Mouse (Mus musculus) neural tube, embryonic 12.5 days (tissue): ENCODE measurements around the gene Gkn1. TPM values are rescaled to one million over a fixed set of nuclear protein-coding genes. Genes with fewer than 3 reads are reported as not detected.

Experiments
- ATAC-seq: fragments of 200-750 bp; cut with Nextera tagmentation; 2 replicates; pipeline ENCODE4 v1.8.0; 2017; ENCODE audit warnings: low read depth, mild to moderate bottlenecking, moderate TSS enrichment, moderate library complexity; ENCODE audit not compliant: low FRiP score
- H3K27ac ChIP-seq: fragments of 300-500 bp; sonication (generic); 2 replicates; pipeline ENCODE4 v1.5.1; 2016
- H3K27me3 ChIP-seq: fragments of 300-500 bp; sonication (generic); replicated peaks from 2 replicates; pipeline ENCODE4 v1.6.1; 2016; ENCODE audit warnings: mild to moderate bottlenecking
- H3K36me3 ChIP-seq: fragments of 300-500 bp; sonication (generic); 2 replicates; pipeline ENCODE4 v1.6.1; 2016; ENCODE audit warnings: mild to moderate bottlenecking
- H3K4me1 ChIP-seq: fragments of 300-500 bp; sonication (generic); 2 replicates; pipeline ENCODE4 v1.6.1; 2016
- H3K4me2 ChIP-seq: fragments of 300-500 bp; sonication (generic); replicated peaks from 2 replicates; pipeline ENCODE4 v1.6.1; 2016; ENCODE audit warnings: mild to moderate bottlenecking
- H3K4me3 ChIP-seq: fragments of 300-500 bp; sonication (generic); 2 replicates; pipeline ENCODE4 v1.5.1; 2016
- H3K9ac ChIP-seq: fragments of 300-500 bp; sonication (generic); 2 replicates; pipeline ENCODE4 v1.6.1; 2016; ENCODE audit warnings: mild to moderate bottlenecking
- H3K9me3 ChIP-seq: fragments of 300-500 bp; sonication (generic); 2 replicates; pipeline ENCODE4 v1.6.1; 2016; ENCODE audit warnings: mild to moderate bottlenecking
- WGBS: fragments of 180-500 bp; shearing (Covaris S2); methylation state at CpG from one replicate; pipeline ENCODE4 v1.1.7; 2016; 5-methylcytosine and 5-hydroxymethylcytosine counted together
- polyA plus RNA-seq: library from polyadenylated mRNA; unstranded; fragments of >200 nt; fragmentation: Nextera tagmentation; extraction: Ambion mirVana; gene quantifications from 2 replicates; pipeline ENCODE4 v1.2.1, GENCODE M21; 2016

Gene Gkn1
- polyA plus RNA-seq, 1 experiment from 2014 or later: not detected

DNA sequence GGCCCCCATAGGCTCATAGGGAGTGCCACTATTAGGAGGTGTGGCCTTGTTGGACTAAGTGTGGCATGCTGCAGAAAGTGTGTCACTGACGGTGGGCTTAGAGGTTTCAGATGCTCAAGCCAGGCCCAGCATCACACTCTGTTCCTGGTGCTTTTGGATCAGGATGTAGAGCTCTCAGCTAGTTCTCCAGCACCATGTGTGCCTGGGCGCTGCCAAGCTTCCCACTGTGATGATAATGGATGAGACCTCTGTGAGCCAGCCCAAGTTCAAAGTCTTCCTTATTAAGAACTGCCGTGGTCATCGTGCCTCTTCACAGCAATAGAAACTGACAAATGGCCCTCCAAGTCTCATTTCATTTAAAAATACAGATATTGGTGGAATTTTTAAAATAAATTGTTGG is 38.0 kb downstream of the Gkn1 start:
- Histone ChIP-seq H3K9ac (no peak overlapping the region), H3K9me3 (no peaks in the 10 kb centered on the region), H3K4me3 (no peak overlapping the region), H3K4me2 (no peak overlapping the region), H3K36me3 (peaks cover 7% of the 10 kb centered on the region; the same call in 1 of the 2 replicates), H3K27me3 (no peaks in the 10 kb centered on the region), H3K4me1 (no peaks in the 10 kb centered on the region; the same call in 1 of the 2 replicates), H3K27ac (no peak overlapping the region)
- WGBS: 73% methylated on average over 4 of the region's 4 CpGs
- no peak for ATAC-seq

DNA sequence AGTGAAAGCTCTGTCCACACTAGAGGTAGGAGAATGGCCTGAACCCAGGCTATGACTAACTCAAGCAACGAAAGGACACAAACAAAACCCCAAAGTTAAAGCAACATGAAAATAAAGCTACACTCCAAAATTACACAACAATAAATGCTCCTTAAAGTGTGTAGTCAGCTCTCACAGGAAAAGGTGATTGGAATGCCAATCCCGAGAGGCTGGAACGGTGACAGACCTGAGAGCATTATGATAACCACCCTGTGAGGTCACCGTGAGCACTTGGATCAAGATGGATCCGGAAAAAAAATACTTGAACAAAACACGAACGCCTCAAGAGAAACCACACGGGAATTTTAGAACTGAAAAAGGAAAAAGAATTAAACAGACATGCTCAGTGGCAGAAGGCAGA is 46.3 kb downstream of the Gkn1 start:
- ATAC-seq: no peak
- H3K4me1 ChIP-seq: no peaks in the 10 kb centered on the region
- no peak overlapping the region for H3K4me3 ChIP-seq
- H3K9me3 ChIP-seq: no peaks in the 10 kb centered on the region
- H3K9ac ChIP-seq: no peak overlapping the region
- H3K36me3 ChIP-seq: peaks cover 7% of the 10 kb centered on the region; the same call in 1 of the 2 replicates
- WGBS: 87% methylated on average over 8 of the region's 8 CpGs
- no peaks in the 10 kb centered on the region for H3K27me3 ChIP-seq
- no peak overlapping the region for H3K4me2 ChIP-seq
- H3K27ac ChIP-seq: no peak overlapping the region

DNA sequence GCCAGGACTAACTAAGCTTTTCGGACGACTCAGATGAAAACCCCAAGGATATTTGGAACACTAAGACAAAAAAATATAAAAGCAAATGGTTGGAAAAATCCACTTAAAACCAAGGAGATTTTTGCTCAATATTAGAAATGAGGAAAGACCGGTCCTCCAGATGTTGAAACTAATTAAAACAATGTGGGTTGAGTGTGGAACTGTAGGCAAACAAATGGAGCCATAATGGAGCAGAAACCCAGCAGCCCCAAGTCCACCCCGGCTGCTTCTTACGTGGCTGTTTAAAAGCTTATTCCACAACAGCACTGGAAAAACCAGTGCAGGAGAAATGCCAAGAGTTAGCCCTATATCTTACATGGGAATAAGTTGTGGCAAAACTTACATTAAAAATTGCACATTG is 48.0 kb downstream of the Gkn1 start:
- H3K4me1 ChIP-seq: no peaks in the 10 kb centered on the region
- H3K27me3 ChIP-seq: no peaks in the 10 kb centered on the region
- WGBS: 82% methylated on average over 5 of the region's 5 CpGs
- ATAC-seq: no peak
- H3K9ac ChIP-seq: no peak overlapping the region
- no peaks in the 10 kb centered on the region for H3K9me3 ChIP-seq
- no peak overlapping the region for H3K27ac ChIP-seq
- no peak overlapping the region for H3K4me2 ChIP-seq
- no peaks in the 10 kb centered on the region for H3K36me3 ChIP-seq
- no peak overlapping the region for H3K4me3 ChIP-seq

DNA sequence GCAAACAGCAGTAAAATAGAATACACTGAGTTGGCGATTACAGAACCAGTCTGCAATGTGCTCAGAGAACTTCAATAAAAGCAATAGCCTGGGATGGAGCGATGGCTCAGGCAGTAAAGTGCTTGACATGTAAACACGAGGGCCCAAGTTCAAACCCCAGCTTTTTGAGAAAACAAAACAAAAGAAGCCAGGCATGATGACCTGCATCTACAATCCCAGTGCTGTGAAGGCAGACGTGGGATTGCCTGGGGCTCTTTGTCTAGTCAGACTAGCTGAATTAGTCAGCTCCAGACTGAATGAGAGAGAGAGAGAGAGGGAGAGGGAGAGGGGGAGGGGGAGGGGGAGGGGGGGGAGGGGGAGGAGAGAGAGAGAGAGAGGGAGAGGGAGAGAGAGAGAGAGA is 48.8 kb downstream of the Gkn1 start:
- Histone ChIP-seq H3K9ac (no peak overlapping the region), H3K9me3 (no peaks in the 10 kb centered on the region), H3K4me1 (no peaks in the 10 kb centered on the region), H3K27me3 (no peaks in the 10 kb centered on the region), H3K36me3 (no peaks in the 10 kb centered on the region), H3K4me2 (no peak overlapping the region), H3K4me3 (no peak overlapping the region), H3K27ac (no peak overlapping the region)
- 29% methylated on average over 4 of the region's 4 CpGs for WGBS
- no peak for ATAC-seq

Other genes with a start within 250 kb of the Gkn1 start
- gene D6Ertd527e, start 246.2 kb downstream of the Gkn1 start, polyA plus RNA-seq: 0.09 and 0.19 TPM in 2 replicates
- gene Antxr1, start 15.1 kb downstream of the Gkn1 start, polyA plus RNA-seq: 4.8 TPM in 2 replicates
- not detected in 2 replicates for gene Gkn2, start 22.4 kb upstream of the Gkn1 start, polyA plus RNA-seq
- gene Gkn3, start 38.0 kb upstream of the Gkn1 start, polyA plus RNA-seq: not detected in 2 replicates
- gene Bmp10, start 78.1 kb upstream of the Gkn1 start, polyA plus RNA-seq: not detected in 2 replicates
- gene Arhgap25, start 182.3 kb upstream of the Gkn1 start, polyA plus RNA-seq: 2.8 and 3.8 TPM in 2 replicates
- 3.1 and 4.1 TPM in 2 replicates for gene Prokr1, start 239.8 kb upstream of the Gkn1 start, polyA plus RNA-seq